Mouse (Mus musculus) induced T-regulatory cell, adult 2 months (primary cell): ENCODE measurements at regions not wholly inside any gene's neighbourhood (a gene's known extent, or its start where the extent isn't known, plus 50 kb on each side); places are given as distances from the start of the nearest gene placed in this dataset.
"Not testable (repeated sequence)": the region's sequence is repeated elsewhere in the genome, so short reads cannot be mapped to it uniquely, and the experiment has no call there.

Source experiments
- DNase-seq: peaks from one replicate; pipeline ENCODE4 v3.0.0-alpha.2; 2012; ENCODE audit warnings: low read depth

GRCm38 (mm10) chr6:107012938-107013511, 213.1 kb upstream of the Crbn start:
- DNase-seq, result no peak

DNA sequence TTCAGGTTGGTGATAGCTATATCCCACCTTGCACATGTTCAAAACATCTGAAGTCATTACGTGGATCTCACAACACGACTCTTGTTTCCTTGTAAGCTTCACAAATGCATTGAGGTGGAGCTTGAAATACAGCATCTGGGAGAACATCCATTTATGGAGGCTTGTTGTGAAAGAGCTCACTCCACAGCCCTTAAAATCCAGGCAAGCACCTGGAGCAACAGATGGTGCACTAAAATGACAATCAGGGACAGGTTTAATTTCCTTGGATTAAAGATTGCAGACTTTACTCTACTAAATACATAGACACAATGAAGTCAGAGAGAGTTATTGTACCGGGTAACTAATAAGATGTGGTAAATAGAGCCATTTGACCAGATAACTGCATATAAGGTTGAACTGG, 219.2 kb upstream of the Crbn start:
- DNase-seq, result no peak

DNA sequence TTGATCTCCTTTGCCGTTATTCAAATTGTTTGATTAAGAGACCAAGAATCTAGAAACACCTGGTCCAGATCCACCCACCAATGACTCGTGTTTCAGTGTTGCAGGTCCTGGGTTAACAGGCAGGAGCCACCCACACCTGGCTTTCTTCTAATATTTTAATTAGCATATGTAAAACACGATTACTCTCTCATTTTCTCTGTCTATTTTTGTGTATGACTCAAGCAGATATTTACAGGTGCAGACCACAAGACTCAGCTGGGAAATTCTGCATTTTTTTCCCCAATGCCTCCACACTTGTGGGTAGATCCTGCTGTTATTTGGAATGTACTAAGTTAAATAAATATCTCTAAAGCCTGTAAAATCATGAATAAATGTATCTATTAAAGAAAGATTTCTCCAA, 245.3 kb upstream of the Crbn start:
- no peak for DNase-seq

- no peak for DNase-seq
Measured at GRCm38 (mm10) chr6:107051604-107052003, 251.7 kb upstream of the Crbn start.

DNA sequence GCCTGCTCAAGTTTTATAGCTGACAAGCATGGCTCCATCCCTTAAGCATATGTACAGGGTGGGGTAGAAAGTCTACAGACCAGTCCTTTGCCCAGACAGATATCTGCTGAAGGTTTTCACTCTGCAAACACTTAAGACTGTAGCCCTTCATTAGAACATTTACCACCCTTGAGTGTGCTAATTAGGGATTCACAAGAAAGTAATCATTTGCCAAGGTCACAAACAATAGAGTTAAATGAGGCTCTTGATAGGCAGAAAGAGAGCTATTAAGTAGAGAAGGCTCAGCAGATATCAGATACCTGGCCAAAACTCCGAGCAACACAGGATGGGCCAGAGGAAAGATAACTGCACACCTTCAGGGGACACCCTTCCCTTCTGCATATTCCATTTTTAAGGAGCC, 252.3 kb upstream of the Crbn start:
- DNase-seq, result no peak

GRCm38 (mm10) chr6:107059001-107059765, 259.3 kb upstream of the Crbn start:
- DNase-seq, result no peak

- DNase-seq, result no peak
Measured at GRCm38 (mm10) chr6:107062886-107063565, 263.1 kb upstream of the Crbn start.

DNA sequence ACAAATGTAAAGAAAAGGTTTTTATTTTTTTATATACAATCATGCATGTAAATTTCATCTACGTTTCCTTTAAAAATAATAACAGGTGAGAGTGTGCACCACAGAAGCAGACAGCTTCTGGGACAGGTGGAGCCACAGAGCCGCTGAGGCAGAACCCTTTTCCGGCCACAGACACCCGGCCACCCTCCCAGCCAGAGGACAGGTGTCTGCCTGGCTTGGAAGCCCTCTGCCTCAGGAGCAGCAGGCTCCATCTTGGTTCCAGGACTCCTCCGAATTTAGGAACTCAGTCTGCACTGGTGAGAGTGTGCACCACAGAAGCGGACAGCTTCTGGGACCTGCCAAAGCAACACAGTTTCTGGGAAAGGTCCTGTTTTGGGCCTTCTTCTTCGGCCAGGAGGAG, 270.6 kb upstream of the Crbn start:
- no peak for DNase-seq

DNA sequence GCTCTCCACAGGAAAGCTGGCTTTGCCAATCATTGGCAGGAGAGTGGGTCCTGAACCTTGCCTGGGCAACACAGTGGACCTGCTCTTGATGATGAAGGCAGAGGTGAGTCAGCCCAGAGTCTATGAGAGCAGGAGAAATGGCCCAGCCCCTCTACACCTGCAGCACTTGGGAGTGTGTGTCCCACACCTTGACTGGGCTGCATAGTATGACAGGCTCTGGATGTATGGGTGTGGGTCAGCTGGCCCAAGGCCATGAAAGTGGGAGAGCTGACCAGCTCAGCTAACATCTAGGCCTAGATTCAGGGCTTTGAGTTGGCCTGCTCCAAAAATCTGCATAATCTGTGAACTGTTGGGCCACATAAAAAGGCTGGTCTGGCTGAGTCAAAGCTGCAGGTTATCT, 292.7 kb upstream of the Crbn start:
- DNase-seq, result no peak

- no peak for DNase-seq
Measured at GRCm38 (mm10) chr6:107128716-107129115, 328.8 kb upstream of the Crbn start.

- DNase-seq, result no peak
Measured at GRCm38 (mm10) chr6:107167736-107168491, 361.7 kb upstream of the Lrrn1 start.

DNA sequence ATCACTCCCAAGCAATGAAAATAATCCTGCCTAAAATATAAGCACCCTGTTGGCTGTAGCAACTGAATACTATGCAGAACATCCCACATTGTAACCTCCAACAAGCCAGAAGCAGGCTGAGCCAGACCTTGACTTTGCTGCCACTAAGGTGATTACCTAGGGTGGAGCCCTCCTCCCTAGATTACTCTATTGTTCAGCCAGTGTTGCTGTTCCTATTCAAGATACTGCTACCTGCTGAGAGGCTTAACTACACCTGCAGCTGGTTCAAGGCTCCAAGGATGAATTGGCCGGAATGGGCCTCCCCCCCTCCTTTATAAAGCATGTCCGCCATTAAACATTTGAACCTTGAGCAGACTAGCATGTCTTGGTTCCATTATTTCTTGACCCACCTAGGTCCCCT, 311.3 kb upstream of the Lrrn1 start:
- DNase-seq, result no peak

- no peak for DNase-seq
Measured at GRCm38 (mm10) chr6:107218721-107219120, 310.8 kb upstream of the Lrrn1 start.

GRCm38 (mm10) chr6:107222602-107223001, 307.0 kb upstream of the Lrrn1 start:
- DNase-seq, result no peak

GRCm38 (mm10) chr6:107229843-107230242, 299.7 kb upstream of the Lrrn1 start:
- DNase-seq, result not testable (repeated sequence)

GRCm38 (mm10) chr6:107237692-107238091, 291.9 kb upstream of the Lrrn1 start:
- no peak for DNase-seq

GRCm38 (mm10) chr6:107243981-107244380, 285.6 kb upstream of the Lrrn1 start:
- no peak for DNase-seq

DNA sequence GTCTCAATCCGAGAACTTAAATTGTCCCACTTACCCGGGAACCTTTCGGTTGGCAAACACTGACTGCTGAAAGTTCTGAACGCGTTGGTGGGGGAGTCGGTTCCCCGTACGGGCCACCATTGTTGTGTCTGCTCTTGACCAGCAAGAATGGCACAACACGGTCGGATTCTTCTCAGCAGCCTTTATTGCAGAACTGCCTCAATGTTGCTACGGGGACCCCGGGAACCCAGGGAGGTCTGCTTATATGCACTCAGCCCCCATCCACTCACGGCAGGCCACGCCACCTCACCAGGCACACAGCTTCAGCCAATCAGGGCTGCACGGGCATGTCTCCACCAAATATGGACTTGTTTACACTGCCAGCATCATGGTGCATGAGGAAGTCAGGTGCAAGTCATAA, 249.2 kb upstream of the Lrrn1 start:
- DNase-seq, result no peak

DNA sequence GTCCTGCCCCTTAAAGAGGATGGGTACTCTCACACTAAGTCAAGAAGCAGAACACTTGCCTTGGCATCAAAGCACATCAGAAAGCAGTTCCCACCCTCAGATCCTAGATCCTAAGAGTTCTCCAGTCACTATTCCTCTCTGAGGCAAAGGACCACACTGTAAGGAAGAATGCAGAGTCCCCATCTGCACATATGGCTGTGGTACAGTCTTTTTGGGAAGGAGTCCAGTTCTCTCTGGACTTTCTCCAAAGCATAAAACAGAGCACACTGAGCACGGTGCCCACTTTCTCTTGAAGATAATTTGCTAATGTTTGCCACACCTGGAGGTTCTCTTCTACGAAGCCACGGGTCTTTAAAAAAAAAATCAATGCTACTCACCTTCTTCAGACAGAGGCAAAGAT, 238.7 kb upstream of the Lrrn1 start:
- DNase-seq, result no peak

GRCm38 (mm10) chr6:107303676-107304369, 225.7 kb upstream of the Lrrn1 start:
- no peak for DNase-seq

DNA sequence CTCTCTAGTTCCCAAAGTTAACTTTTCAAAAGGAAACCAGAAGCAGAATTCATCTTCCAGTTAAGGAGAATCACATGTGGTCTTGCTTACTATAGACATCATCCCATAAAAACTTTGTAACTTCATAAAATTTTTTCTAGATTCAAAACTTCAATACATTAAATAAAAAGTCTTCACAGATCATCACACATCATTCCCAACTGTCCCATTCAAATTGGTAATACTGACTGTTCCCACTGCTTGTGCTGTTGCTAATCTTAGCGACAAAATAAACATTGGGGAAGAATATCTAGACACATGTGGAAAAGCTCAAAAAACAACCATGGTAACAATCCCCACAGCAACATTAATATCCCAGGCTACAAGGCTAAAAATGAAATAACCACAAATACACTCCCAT, 210.0 kb upstream of the Lrrn1 start:
- no peak for DNase-seq

DNA sequence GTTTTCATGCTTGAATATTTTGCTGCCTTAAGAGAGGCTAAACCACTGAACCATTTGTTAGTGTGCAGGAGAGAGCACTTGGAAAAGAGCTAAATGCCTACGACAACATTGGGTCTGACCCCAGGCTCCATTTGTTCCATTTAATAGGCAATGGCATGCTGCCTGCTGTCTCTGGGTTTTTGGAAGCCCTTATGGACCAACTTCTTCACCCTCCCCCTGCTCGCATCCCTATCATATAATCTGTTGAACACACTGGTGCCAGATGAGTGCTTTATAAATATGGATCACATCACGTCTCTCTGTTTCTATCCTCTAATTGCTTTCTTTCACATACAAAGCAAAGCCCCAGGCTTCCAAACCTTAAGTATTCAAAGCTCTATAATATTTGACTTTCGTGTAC, 179.1 kb upstream of the Lrrn1 start:
- DNase-seq, result no peak
